Mouse (Mus musculus): Measurements from ENCODE around the gene Syce2. TPM values are rescaled to one million over a fixed set of nuclear protein-coding genes. Genes with fewer than 3 reads are reported as not detected.

Syce2 gene
- total RNA-seq, 1 experiment, result 42.3 TPM

- no peak overlapping the region; the same call in 1 of the 2 replicates for H3K27ac ChIP-seq (ENCODE audit: insufficient read depth, low read depth, low read length, poor library complexity, severe bottlenecking)
- H3K4me1 ChIP-seq (ENCODE audit: control insufficient read depth in 2 of 2, insufficient read depth in 2 of 2, low read length in 2 of 2, poor library complexity in 1 of 2), result peaks cover 6 to 15% of the 10 kb centered on the region in 2 experiments; a peak in 3 of 4 replicates
- in situ Hi-C loops (cut with MboI; ENCODE audit: low sequenced_read_pairs in 2 of 2, unreplicated experiment in 2 of 2), result no loop called here
- peak overlapping the region; percentile 22; the same call in 1 of the 2 replicates for H3K9ac ChIP-seq (ENCODE audit: insufficient read depth, low read depth, low read length, poor library complexity, severe bottlenecking)
- H3K36me3 ChIP-seq (ENCODE audit: control insufficient read depth, insufficient read depth, low read length, poor library complexity, severe bottlenecking), result peaks cover 36% of the 10 kb centered on the region
- no peak for DNase-seq (ENCODE audit: low read depth, low spot score)
- TF ChIP-seq ZNF384 (IDR thresholded peaks at IDR 0.05; ENCODE audit: low read depth, low read length) (no peak), MAFK (IDR thresholded peaks at IDR 0.05; ENCODE audit: insufficient read depth, low read depth, low read length) (no peak), CHD2 (IDR thresholded peaks at IDR 0.05; ENCODE audit: low read depth, low read length) (no peak), HCFC1 (IDR thresholded peaks at IDR 0.05; ENCODE audit: borderline replicate concordance, insufficient read depth, low read length) (no peak), ZC3H11A (IDR thresholded peaks at IDR 0.05; ENCODE audit: borderline replicate concordance, low read depth, low read length) (no peak)
- peak overlapping the region; percentile 77 to 83; a peak in 2 of 4 replicates for H3K4me3 ChIP-seq (ENCODE audit: insufficient read depth in 1 of 2, low read depth in 1 of 2, low read length in 2 of 2, poor library complexity in 1 of 2, severe bottlenecking in 1 of 2)
- no peaks in the 10 kb centered on the region for H3K9me3 ChIP-seq (ENCODE audit: control insufficient read depth, insufficient read depth, low read depth, low read length)
Measured at GRCm38 (mm10) chr8:84844397-84845070, 27.4 kb upstream of the Syce2 start.

- Histone ChIP-seq H3K9me3 (ENCODE audit: control insufficient read depth, insufficient read depth, low read depth, low read length) (no peaks in the 10 kb centered on the region), H3K4me3 (ENCODE audit: insufficient read depth in 1 of 2, low read depth in 1 of 2, low read length in 2 of 2, poor library complexity in 1 of 2, severe bottlenecking in 1 of 2) (peak overlapping the region; percentile 77 to 83), H3K9ac (ENCODE audit: insufficient read depth, low read depth, low read length, poor library complexity, severe bottlenecking) (peak overlapping the region; percentile 88), H3K4me1 (ENCODE audit: control insufficient read depth in 2 of 2, insufficient read depth in 2 of 2, low read length in 2 of 2, poor library complexity in 1 of 2) (peaks cover 6 to 13% of the 10 kb centered on the region in 2 experiments; a peak in 2 of 4 replicates), H3K36me3 (ENCODE audit: control insufficient read depth, insufficient read depth, low read length, poor library complexity, severe bottlenecking) (peaks cover 36% of the 10 kb centered on the region), H3K27ac (ENCODE audit: insufficient read depth, low read depth, low read length, poor library complexity, severe bottlenecking) (no peak overlapping the region; the same call in 1 of the 2 replicates)
- in situ Hi-C loops (cut with MboI; ENCODE audit: low sequenced_read_pairs in 2 of 2, unreplicated experiment in 2 of 2), result no loop called here
- DNase-seq (ENCODE audit: low read depth, low spot score), result no peak
- TF ChIP-seq HCFC1 (IDR thresholded peaks at IDR 0.05; ENCODE audit: borderline replicate concordance, insufficient read depth, low read length), result no peak
- TF ChIP-seq ZNF384 (IDR thresholded peaks at IDR 0.05; ENCODE audit: low read depth, low read length), result no peak
- TF ChIP-seq MAFK (IDR thresholded peaks at IDR 0.05; ENCODE audit: insufficient read depth, low read depth, low read length), result no peak
- TF ChIP-seq ZC3H11A (IDR thresholded peaks at IDR 0.05; ENCODE audit: borderline replicate concordance, low read depth, low read length), result no peak
- no peak for TF ChIP-seq CHD2 (IDR thresholded peaks at IDR 0.05; ENCODE audit: low read depth, low read length)
Measured at GRCm38 (mm10) chr8:84845355-84846093, 26.4 kb upstream of the Syce2 start.

- DNase-seq (ENCODE audit: low read depth, low spot score), result no peak
- Histone ChIP-seq H3K36me3 (ENCODE audit: control insufficient read depth, insufficient read depth, low read length, poor library complexity, severe bottlenecking) (peaks cover 36% of the 10 kb centered on the region), H3K9ac (ENCODE audit: insufficient read depth, low read depth, low read length, poor library complexity, severe bottlenecking) (peak overlapping the region; percentile 88), H3K4me3 (ENCODE audit: insufficient read depth in 1 of 2, low read depth in 1 of 2, low read length in 2 of 2, poor library complexity in 1 of 2, severe bottlenecking in 1 of 2) (peak overlapping the region; percentile 77 to 83), H3K27ac (ENCODE audit: insufficient read depth, low read depth, low read length, poor library complexity, severe bottlenecking) (peak overlapping the region; percentile 25), H3K9me3 (ENCODE audit: control insufficient read depth, insufficient read depth, low read depth, low read length) (no peaks in the 10 kb centered on the region), H3K4me1 (ENCODE audit: control insufficient read depth in 2 of 2, insufficient read depth in 2 of 2, low read length in 2 of 2, poor library complexity in 1 of 2) (peaks cover 6 to 13% of the 10 kb centered on the region in 2 experiments; a peak in 2 of 4 replicates)
- in situ Hi-C loops (cut with MboI; ENCODE audit: low sequenced_read_pairs in 2 of 2, unreplicated experiment in 2 of 2), result no loop called here
- TF ChIP-seq HCFC1 (IDR thresholded peaks at IDR 0.05; ENCODE audit: borderline replicate concordance, insufficient read depth, low read length) (no peak), CHD2 (IDR thresholded peaks at IDR 0.05; ENCODE audit: low read depth, low read length) (no peak), ZNF384 (IDR thresholded peaks at IDR 0.05; ENCODE audit: low read depth, low read length) (no peak), MAFK (IDR thresholded peaks at IDR 0.05; ENCODE audit: insufficient read depth, low read depth, low read length) (no peak), ZC3H11A (IDR thresholded peaks at IDR 0.05; ENCODE audit: borderline replicate concordance, low read depth, low read length) (no peak)
Measured at GRCm38 (mm10) chr8:84846094-84846721, 25.7 kb upstream of the Syce2 start.

DNA sequence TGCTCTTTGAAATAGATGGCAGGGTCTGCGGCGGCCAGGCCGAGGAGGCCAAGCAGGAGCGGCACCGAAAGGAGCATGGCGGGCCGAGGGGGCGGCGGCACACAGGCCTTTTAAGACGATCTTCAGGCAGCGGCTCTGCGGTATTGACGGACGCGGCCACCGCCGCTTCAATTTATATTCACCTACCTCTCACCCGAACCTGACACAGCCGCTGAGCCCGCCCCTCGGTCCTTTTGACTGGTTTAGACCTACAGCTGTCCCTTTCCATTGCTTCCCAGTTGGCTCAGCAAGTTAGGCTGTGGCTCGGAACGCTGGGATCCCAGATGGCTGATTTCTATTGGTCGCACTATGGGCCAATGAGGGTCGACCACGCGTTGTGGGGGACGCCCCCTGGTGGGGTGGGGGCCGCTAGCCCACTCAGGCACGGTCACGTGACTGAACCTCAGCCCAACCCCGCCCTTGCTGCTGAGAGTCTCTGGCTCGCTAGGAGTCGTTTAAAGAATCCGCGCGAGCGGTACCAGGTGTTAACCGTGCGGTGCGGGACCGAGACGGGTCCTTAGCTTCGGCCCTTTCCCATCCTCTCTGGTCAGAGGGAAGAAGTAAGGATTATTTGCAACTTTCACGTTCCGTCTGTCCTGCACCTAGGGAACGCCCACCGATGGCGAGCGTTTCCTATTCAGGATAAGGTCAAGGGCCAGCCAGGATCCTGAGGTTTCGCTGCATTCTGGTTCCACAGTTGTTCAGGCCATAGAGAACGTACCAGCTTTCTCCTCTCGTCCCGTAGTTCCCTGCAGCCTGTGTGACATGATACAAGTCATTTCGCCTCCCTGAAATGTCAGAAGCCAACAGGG lies 25.0 kb upstream of the Syce2 start, which contains the start of gene Calr:
Calr (minus strand) TSS at position 213 of the 851 bp plus-strand sequence.
- H3K9ac ChIP-seq (ENCODE audit: insufficient read depth, low read depth, low read length, poor library complexity, severe bottlenecking), result peak within 1 kb of the TSS; percentile 89
- H3K4me1 ChIP-seq (ENCODE audit: control insufficient read depth in 2 of 2, insufficient read depth in 2 of 2, low read length in 2 of 2, poor library complexity in 1 of 2), result peaks cover 6 to 13% of the 10 kb centered on the region in 2 experiments; a peak in 2 of 4 replicates
- peaks cover 35% of the 10 kb centered on the region for H3K36me3 ChIP-seq (ENCODE audit: control insufficient read depth, insufficient read depth, low read length, poor library complexity, severe bottlenecking)
- H3K27ac ChIP-seq (ENCODE audit: insufficient read depth, low read depth, low read length, poor library complexity, severe bottlenecking), result peak within 1 kb of the TSS; percentile 89
- no peaks in the 10 kb centered on the region for H3K9me3 ChIP-seq (ENCODE audit: control insufficient read depth, insufficient read depth, low read depth, low read length)
- peak within 1 kb of the TSS; percentile 77 to 83 for H3K4me3 ChIP-seq (ENCODE audit: insufficient read depth in 1 of 2, low read depth in 1 of 2, low read length in 2 of 2, poor library complexity in 1 of 2, severe bottlenecking in 1 of 2)
- in situ Hi-C loops (cut with MboI; ENCODE audit: low sequenced_read_pairs in 2 of 2, unreplicated experiment in 2 of 2), result no loop called here
- TF ChIP-seq HCFC1 (IDR thresholded peaks at IDR 0.05; ENCODE audit: borderline replicate concordance, insufficient read depth, low read length) (peak; percentile 4; the same call in 1 of the 2 replicates), ZC3H11A (IDR thresholded peaks at IDR 0.05; ENCODE audit: borderline replicate concordance, low read depth, low read length) (no peak), CHD2 (IDR thresholded peaks at IDR 0.05; ENCODE audit: low read depth, low read length) (peak; percentile 87)
- DNase-seq (ENCODE audit: low read depth, low spot score), result peak; percentile 98

Data from ES-E14 (cell line).